Mouse (Mus musculus) 3134 (cell line): Measurements from ENCODE around the gene Vmn1r1.
"Not testable (repeated sequence)": the region's sequence is repeated elsewhere in the genome, so short reads cannot be mapped to it uniquely, and the experiment has no call there.

Experiments used
- DNase-seq: peaks from one replicate; pipeline ENCODE4 v3.0.0-alpha.2; 2011; ENCODE audit warnings: low spot score; ENCODE audit not compliant: insufficient read length; ENCODE audit errors: extremely low read depth

The Vmn1r1 gene

GRCm38 (mm10) chr1:182164386-182164785, at the start of gene Vmn1r1:
TSS of gene Vmn1r1 (minus strand) at chr1:182164486.
- DNase-seq = no peak

GRCm38 (mm10) chr1:182210322-182210721, 46.0 kb upstream of the Vmn1r1 start:
- DNase-seq = no peak

- no peak for DNase-seq
Measured at GRCm38 (mm10) chr1:182192581-182192980, 28.3 kb upstream of the Vmn1r1 start.

- no peak for DNase-seq
Measured at GRCm38 (mm10) chr1:182191816-182192545, 27.7 kb upstream of the Vmn1r1 start.

GRCm38 (mm10) chr1:182191181-182191580, 26.9 kb upstream of the Vmn1r1 start:
- DNase-seq = no peak

- no peak for DNase-seq
Measured at GRCm38 (mm10) chr1:182189669-182190440, 25.6 kb upstream of the Vmn1r1 start.

GRCm38 (mm10) chr1:182182449-182182848, 18.2 kb upstream of the Vmn1r1 start:
- DNase-seq = not testable (repeated sequence)

GRCm38 (mm10) chr1:182181456-182182305, 17.4 kb upstream of the Vmn1r1 start:
- no peak for DNase-seq

GRCm38 (mm10) chr1:182176985-182177384, 12.7 kb upstream of the Vmn1r1 start:
- DNase-seq = not testable (repeated sequence)

GRCm38 (mm10) chr1:182170206-182170605, 5.9 kb upstream of the Vmn1r1 start:
- DNase-seq = not testable (repeated sequence)

- no peak for DNase-seq
Measured at GRCm38 (mm10) chr1:182162951-182163350, 1.3 kb downstream of the Vmn1r1 start.

GRCm38 (mm10) chr1:182159575-182159974, 4.7 kb downstream of the Vmn1r1 start:
- no peak for DNase-seq

GRCm38 (mm10) chr1:182157734-182158133, 6.6 kb downstream of the Vmn1r1 start:
- no peak for DNase-seq

GRCm38 (mm10) chr1:182149966-182150365, 14.3 kb downstream of the Vmn1r1 start:
- no peak for DNase-seq

GRCm38 (mm10) chr1:182148864-182149514, 15.3 kb downstream of the Vmn1r1 start:
- DNase-seq = no peak

GRCm38 (mm10) chr1:182145546-182145945, 18.7 kb downstream of the Vmn1r1 start:
- DNase-seq = no peak

GRCm38 (mm10) chr1:182143288-182143687, 21.0 kb downstream of the Vmn1r1 start:
- DNase-seq = no peak

- DNase-seq = no peak
Measured at GRCm38 (mm10) chr1:182142725-182143124, 21.6 kb downstream of the Vmn1r1 start.

- DNase-seq = peak; percentile 45
Measured at GRCm38 (mm10) chr1:182140370-182140769, 23.9 kb downstream of the Vmn1r1 start.

- DNase-seq = no peak
Measured at GRCm38 (mm10) chr1:182139937-182140336, 24.3 kb downstream of the Vmn1r1 start.
